Mouse (Mus musculus) left cerebral cortex, adult 18-20 months (tissue): ENCODE measurements around the gene Kcnip1. TPM values are rescaled to one million over a fixed set of nuclear protein-coding genes. Genes with fewer than 3 reads are reported as not detected.

Experiments used
- DNase-seq, 2 experiments: peaks; one replicate each; pipeline ENCODE4 v3.0.0; 2021 to 2022; ENCODE audit warnings: low spot score in 2 of 2, mixed read lengths in 1 of 2
- total RNA-seq, 2 experiments: library from RNA; stranded (reverse); gene quantifications; 2 replicates each; pipeline ENCODE4 v1.2.3; 2021

The Kcnip1 gene
- total RNA-seq, 2 experiments from 2014 or later = 25.2 to 32.8 TPM

GRCm38 (mm10) chr11:33772043-33772442 lies 220.9 kb downstream of the Kcnip1 start:
- DNase-seq = no peak

DNA sequence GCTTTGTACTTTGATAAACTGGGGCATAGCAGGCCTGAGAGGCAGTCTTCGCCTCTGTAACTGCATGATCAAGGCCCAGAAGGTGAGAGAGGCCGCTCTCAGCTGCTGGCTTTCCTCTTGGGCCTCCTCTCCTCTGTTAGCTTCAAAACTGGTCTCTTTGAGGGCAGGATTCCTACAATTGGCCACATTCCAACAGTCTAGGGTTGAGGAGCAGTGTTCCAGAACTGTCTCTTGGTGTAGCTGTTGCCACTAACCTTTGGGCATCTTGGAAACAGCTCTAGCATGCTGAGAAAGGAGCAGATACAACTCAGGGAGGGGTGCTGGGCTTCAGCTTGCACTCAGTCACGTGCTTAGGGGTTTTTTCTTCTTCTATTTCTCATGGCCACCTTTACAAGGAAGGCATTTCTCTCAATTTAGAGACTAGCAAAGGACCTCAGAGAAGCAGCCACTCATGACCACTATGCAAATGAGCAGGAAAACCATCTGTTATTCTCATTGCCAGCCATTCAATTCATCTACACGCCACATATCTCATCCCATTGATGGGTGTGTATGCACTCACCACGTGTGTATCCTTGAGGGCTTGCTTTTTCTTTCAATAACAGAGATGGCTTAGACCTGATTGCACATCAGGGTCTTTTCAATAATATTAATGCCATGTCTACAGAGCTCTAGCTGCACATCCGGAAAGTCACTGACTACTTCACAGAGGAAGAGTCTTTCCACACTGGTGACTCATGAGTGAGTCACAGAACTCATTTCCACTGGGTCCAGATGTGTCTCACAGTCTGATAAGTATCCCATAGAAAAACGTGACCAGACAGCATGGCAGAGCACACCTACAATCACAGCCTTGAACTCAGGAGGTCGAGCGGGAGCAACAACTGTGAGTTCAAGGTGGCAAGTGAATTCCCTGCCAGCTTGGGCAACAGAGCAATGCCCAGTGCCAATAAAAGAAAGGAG lies 225.7 kb downstream of the Kcnip1 start:
- no peak for DNase-seq

GRCm38 (mm10) chr11:33761201-33761755 lies 231.7 kb downstream of the Kcnip1 start:
- no peak for DNase-seq

- DNase-seq = peak in 1 of 2 experiments; percentile 30
Measured at GRCm38 (mm10) chr11:33756624-33757023, 236.3 kb downstream of the Kcnip1 start.

DNA sequence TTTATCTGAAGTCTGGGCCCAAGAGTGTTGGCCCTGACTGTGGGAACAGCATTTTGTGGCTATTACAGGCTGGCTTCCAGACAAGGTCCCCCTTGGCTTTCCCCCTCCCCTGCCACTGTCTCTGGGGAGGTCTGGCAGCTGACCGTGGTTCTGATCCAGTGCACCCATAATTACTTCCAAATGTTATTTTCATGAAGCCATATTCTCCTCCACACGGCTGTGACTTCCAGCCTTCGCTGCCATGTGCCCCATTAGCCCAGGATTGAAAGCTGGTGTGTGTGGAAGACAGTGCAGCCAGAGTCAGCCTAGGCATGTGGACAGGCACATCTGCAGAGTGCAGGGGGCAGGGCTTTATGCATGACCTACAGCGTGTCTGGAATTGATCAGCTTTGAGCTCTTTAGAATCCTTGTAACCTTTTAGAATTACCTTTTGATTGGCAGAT lies 240.5 kb downstream of the Kcnip1 start:
- DNase-seq = no peak

DNA sequence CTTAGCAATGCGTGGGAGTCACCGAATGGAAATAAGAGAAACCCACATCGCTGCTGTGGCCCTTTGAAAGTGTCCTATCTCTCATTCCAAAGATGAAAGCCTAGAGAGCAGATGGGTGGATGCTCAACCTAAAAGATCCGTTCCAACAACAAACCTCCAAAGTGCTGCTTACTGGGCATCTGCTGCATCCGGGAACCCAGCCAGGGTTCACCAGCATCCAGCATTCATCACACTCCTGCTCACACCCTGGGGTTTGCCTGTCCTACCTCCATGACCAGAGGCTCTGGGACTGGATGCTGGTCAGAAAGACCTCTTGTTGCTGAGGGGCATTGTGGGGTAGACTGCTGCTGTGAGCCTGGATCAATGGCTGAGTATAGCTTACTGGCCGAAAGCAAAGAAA lies 241.4 kb downstream of the Kcnip1 start:
- no peak for DNase-seq

GRCm38 (mm10) chr11:33749979-33750378 lies 243.0 kb downstream of the Kcnip1 start:
- no peak for DNase-seq

- DNase-seq = no peak
Measured at GRCm38 (mm10) chr11:33749408-33749807, 243.5 kb downstream of the Kcnip1 start.

DNA sequence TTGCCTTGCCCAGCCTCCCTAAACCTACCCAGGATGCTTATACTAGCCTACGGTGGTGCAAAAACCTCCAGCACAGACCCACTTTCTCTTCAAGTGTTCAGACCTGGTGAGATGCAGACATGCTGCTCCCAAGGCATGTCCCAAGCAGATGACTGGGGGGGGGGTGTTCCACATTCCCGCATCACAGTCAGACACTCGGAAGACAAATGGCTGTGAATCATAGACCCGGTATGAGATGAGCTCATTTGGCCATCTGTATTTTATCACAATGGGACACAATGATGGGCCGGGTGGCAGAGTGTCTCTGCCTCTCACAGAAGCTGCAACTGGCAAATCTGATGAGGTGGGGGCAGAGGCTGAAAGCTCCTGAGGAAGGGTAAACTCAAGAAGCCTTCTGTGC lies 244.2 kb downstream of the Kcnip1 start:
- DNase-seq = no peak

DNA sequence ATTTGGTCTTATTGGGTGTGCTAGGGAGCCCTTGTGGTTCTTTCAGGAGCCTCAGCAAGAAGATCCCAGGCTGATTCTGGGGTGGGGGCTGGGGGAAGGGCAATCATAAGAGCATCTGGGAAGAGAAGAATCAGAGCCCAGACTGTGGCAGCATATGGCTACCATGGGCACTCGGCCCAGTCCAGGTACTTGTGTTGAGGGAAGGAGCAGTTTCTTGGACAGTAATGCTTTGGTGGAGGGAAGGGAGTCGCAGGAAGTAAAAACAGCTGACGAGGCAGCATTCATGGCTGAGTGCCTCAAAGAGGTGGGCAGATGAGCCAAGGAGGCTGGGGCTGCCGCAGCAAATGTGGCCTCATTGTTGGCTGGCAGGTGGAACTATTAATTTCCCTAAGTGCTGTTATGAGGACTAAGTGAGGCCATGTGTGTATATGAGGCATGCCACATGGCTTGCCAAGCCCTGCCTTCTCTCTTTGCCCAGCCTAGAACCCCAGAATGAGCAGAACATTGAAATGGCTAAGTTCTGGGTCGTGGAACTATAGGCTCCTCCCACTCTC lies 245.5 kb downstream of the Kcnip1 start:
- DNase-seq = peak in 1 of 2 experiments; percentile 16

- no peak for DNase-seq
Measured at GRCm38 (mm10) chr11:33746402-33746801, 246.6 kb downstream of the Kcnip1 start.

DNA sequence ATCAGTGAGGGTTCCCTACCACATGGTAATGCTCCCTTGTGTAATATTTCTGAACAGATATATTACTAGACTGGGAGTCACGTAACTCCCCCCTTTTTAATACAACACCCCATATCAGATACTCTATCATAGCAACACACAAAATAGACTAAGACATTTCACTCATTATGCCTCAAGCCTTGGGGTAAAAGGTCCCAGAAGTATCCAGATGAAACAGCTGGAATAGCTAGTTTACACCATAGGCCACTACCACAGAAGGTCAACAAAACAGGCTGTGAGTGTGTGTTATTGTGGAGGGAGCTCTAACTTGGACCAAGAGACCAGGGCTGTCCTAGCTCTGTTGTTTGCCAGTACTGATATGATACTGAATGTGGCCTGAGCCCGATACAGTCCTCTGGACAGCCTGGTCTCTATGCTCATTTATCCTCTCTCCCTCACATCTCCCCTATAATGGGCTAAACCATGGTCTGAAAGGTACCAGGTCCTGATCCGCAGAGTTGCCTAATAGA lies 247.1 kb downstream of the Kcnip1 start:
- no peak for DNase-seq

DNA sequence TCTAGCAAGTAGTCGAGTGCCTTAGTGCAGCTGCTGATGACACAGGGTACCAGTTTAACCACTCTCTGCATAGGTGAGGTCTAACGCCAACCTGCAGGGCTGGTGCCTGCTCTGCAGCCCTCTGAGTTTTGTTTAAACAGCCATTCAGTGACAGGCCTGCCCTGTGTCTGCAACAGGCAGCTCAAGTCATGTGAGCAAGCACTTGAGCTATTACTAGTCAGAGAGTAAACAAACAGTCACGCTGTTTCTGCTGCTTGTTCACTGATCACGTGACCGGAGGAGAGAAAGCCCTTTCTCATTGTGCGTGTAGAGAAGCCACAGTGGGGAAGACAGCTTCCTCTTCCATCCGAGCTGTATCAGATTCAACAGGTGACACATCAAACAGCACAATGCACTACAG lies 248.5 kb downstream of the Kcnip1 start:
- DNase-seq = no peak

GRCm38 (mm10) chr11:33740187-33740586 lies 252.8 kb downstream of the Kcnip1 start:
- no peak for DNase-seq

DNA sequence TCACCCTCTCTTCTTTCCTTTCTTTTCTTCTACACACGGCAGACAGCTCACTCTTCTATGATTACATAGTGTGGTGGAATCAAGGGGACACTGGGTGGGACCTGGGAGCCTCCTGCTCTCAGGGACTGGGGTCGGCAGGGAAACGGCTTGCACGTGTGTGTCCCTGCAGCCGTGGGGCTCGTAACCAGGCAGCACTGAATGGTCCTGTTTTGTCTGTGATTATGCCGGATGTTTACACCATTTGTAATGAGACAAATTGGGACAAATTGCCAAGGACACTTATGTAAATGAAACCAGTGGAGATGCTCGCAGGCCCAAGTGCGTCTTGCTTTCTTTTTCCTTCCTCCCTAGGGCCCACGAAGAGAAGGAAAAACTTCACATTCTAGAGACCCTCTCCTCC lies 256.5 kb downstream of the Kcnip1 start:
- no peak for DNase-seq

DNA sequence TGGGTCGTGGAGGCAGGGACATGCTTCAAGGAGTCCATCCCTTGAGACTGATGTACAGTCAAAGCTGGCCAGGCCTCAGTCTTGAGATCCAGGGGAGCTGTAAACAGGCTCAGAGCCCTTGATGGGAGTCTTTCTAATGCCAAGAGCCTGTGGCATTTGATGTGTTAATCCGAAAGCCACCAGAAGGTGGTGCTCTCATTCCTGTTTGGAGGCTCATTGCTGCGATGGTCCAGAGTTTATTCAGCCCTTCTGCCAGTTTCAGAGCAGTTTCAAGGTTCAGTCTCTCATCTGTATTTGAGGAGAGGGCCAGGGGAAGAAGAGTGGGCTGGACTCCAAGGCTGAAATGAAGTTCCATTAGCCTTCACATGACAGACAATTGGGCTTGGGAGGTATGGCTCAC lies 259.7 kb downstream of the Kcnip1 start:
- DNase-seq = peak; percentile 79 to 84

GRCm38 (mm10) chr11:33732358-33732757 lies 260.6 kb downstream of the Kcnip1 start:
- DNase-seq = no peak

DNA sequence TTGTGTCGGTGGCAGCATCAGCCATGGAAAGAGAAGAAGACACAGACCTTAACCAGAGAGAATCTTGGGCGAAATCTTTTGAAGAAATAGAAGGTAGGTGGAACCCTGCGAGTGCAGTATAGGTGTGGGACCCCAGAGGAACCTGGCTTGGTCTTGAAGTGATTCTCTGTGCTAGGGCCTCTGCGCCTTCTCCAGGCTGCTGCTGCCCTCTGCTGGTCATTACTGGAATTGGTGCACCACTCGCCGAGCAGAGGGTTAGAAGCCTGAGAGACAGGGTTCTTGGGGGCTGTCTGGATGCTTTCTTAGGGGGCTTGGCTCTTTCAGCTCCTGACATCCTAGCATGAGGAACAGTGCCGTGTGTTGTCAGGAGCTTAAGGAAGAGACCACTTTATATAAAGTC lies 271.7 kb downstream of the Kcnip1 start:
- DNase-seq = peak; percentile 73 to 86

DNA sequence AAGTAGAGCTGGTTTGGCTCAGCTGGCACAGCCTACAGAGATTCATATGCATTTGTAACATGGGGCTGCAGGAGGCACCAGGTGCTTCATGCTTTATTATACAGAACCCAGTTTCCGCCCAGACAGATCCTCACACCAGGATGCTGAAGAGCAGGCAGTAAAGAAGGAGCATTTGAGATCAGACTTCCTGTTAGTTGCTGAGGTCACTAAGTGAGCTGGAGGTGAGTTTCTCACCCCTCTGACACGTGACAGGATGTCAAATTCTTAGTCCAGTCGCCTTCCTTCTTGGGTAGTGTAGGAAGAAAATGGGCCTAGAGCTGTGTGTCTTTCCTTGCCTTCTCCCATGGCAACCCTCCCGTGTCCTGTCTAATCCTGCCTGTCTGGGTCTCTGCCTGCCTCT lies 286.2 kb downstream of the Kcnip1 start:
- DNase-seq = no peak

DNA sequence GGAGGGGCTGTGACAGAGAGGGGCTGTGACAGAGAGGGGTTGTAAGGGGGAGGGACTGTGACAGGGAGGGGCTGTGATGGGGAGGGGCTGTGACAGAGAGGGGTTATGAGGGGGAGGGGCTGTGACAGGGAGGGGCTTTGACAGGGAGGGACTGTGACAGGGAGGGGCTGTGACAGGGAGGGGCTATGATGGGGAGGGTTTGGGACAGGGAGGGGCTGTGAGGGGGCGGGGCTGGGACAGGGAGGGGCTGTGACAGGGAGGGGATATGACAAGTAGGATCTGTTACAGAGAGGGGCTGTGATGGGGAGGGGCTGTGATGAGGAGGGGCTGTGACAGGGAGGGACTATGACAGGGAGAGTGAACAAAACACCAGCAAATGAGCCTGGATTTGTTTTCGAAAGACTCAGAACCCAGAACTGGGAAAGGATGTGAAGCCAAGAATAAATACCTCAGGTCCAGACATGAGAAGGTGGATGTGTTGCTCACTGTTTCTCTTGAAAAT lies 290.9 kb downstream of the Kcnip1 start:
- DNase-seq = no peak

DNA sequence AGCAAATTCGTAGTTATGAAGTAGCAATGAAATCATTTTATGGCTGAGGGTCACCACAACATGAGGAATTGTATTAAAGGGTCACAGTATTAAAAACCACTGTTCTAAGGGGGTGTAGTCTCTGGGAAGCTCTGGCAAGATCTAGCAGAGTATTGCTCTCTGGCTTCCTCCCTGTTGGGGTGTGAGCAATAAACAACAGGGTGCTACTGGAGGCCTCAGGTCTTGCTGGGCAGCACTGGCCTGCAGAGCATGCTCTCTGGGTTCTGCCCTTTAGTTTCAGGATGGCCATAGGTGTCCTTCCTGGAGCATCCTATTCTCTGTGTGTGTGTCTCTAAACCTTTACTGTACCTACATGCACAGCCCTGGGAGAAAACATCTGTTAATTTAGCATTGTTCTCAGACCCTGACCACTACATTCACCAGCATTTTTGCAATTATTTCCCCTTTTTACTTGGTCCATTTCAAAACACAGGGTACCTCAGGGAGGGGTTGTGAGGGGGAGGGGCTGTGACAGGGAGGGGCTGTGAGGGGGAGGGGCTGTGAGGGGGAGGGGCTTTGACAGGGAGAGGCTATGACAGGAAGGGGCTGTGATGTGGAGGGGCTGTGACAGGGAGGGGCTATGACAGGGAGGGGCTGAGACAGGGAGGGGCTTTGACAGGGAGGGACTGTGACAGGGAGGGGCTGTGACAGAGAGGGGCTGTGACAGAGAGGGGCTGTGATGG lies 291.6 kb downstream of the Kcnip1 start:
- DNase-seq = no peak
